In genomic region chr4:131821161-131821731, GRCm38 (mm10) we compare ENCODE assay signal across 11 mouse cellular contexts. TPM values are rescaled to one million over a fixed set of nuclear protein-coding genes. Genes with fewer than 3 reads are reported as not detected.
DNase-seq lines count a peak whose midpoint lies in the region; ATAC-seq and TF ChIP-seq lines count a peak whose summit lies in the region.
"Had no signal": no experiment of that assay in that cellular context is flagged by ENCODE, and none has a peak within 500 bp of the region (broad histone marks: within the 10 kb centered on the region; RNA-seq: fewer than 3 reads in every experiment).

No protein-coding gene starts in this region.

- H3K9ac ChIP-seq in stomach, postnatal 0 days (ENCODE audit: low read length) = no peak overlapping the region
- H3K9ac ChIP-seq: limb, embryonic 13.5 days had no signal

- peak overlapping the region; percentile 76 for H3K27ac ChIP-seq in midbrain, embryonic 10.5 days (replicated peaks)
- no peak overlapping the region for H3K27ac ChIP-seq in stomach, postnatal 0 days (replicated peaks)
- H3K27ac ChIP-seq: limb, embryonic 13.5 days had no signal

- peak; percentile 37 for DNase-seq in left cerebral cortex, adult 11 months (ENCODE audit: low spot score)
- DNase-seq in left cerebral cortex, postnatal 4 days = no peak
- peak; percentile 63 for DNase-seq in midbrain, embryonic 10.5 days (ENCODE audit: low spot score)
- no peak for DNase-seq in stomach, postnatal 0 days (ENCODE audit: low spot score)
- no peak for DNase-seq in urinary bladder, adult 18-20 months (ENCODE audit: low spot score in 2 of 2)
- DNase-seq in urinary bladder, postnatal 36 days (ENCODE audit: low spot score in 2 of 2) = no peak
- DNase-seq: lung, postnatal 4 days had no signal

- H3K4me1 ChIP-seq in midbrain, embryonic 10.5 days = peaks cover 43% of the 10 kb centered on the region
- H3K4me1 ChIP-seq in stomach, postnatal 0 days (replicated peaks; ENCODE audit: control insufficient read depth, insufficient read depth) = no peaks in the 10 kb centered on the region

- no peaks in the 10 kb centered on the region for H3K9me3 ChIP-seq in midbrain, embryonic 10.5 days (replicated peaks)
- H3K9me3 ChIP-seq in stomach, postnatal 0 days (ENCODE audit: control insufficient read depth, low read length) = no peaks in the 10 kb centered on the region
- H3K9me3 ChIP-seq: limb, embryonic 13.5 days had no signal

- peak; percentile 92 for ATAC-seq in frontal cortex, adult (ENCODE audit: low TSS enrichment)
- peak; percentile 8; the same call in 1 of the 2 replicates for ATAC-seq in stomach, postnatal 0 days (ENCODE audit: low FRiP score, low TSS enrichment)
- no peak for ATAC-seq in cerebellum, adult (ENCODE audit: insufficient number of reproducible peaks, low FRiP score, low TSS enrichment)

- WGBS in midbrain, embryonic 10.5 days = 21% methylated on average over 16 of the region's 16 CpGs
- 31% methylated on average over 16 of the region's 16 CpGs for WGBS in stomach, postnatal 0 days

- no peak overlapping the region for H3K4me2 ChIP-seq in stomach, postnatal 0 days (replicated peaks; ENCODE audit: low read depth)
- H3K4me2 ChIP-seq: limb, embryonic 13.5 days had no signal

- TF ChIP-seq CTCF in stomach, postnatal 0 days (IDR thresholded peaks at IDR 0.05; ENCODE audit: low read depth) = no peak

- peaks cover 46% of the 10 kb centered on the region for H3K27me3 ChIP-seq in midbrain, embryonic 10.5 days (ENCODE audit: low read depth, poor library complexity, severe bottlenecking)
- no peaks in the 10 kb centered on the region for H3K27me3 ChIP-seq in stomach, postnatal 0 days (ENCODE audit: control insufficient read depth, insufficient read depth, low read length)

- intact Hi-C loops in left cerebral cortex, postnatal 4 days (cut with DNase I) = no loop called here

- peak overlapping the region; percentile 30 for H3K4me3 ChIP-seq in midbrain, embryonic 10.5 days
- H3K4me3 ChIP-seq in stomach, postnatal 0 days (ENCODE audit: low read depth, low read length) = no peak overlapping the region
- H3K4me3 ChIP-seq: erythroblast, embryonic 14.5 days; limb, embryonic 13.5 days had no signal

- peaks cover 13% of the 10 kb centered on the region; the same call in 1 of the 2 replicates for H3K36me3 ChIP-seq in midbrain, embryonic 10.5 days
- H3K36me3 ChIP-seq in stomach, postnatal 0 days (ENCODE audit: control insufficient read depth, insufficient read depth, low read length) = no peaks in the 10 kb centered on the region

- TF ChIP-seq EP300 in stomach, postnatal 0 days (optimal IDR thresholded peaks at IDR 0.05) = no peak

RNA-seq across cellular contexts. Expression of gene Ptpru, which starts 16.8 kb away (rescaled TPM):
- total RNA-seq in left cerebral cortex, postnatal 4 days (2021) = 10 to 100 TPM; 44.0 to 54.1 TPM
- 12.4 and 16.8 TPM in 2 replicates for polyA plus RNA-seq in midbrain, embryonic 10.5 days (2016; fragmentation: Nextera tagmentation; extraction: Ambion mirVana)
- 3.1 and 3.9 TPM in 2 replicates for polyA plus RNA-seq in stomach, postnatal 0 days (2015; fragmentation: Nextera tagmentation; extraction: Ambion mirVana)

RNA-seq across cellular contexts. Expression of gene Mecr, which starts 22.0 kb away (rescaled TPM):
- total RNA-seq in left cerebral cortex, postnatal 4 days (2021) = 10 to 100 TPM; 36.9 to 38.2 TPM
- polyA plus RNA-seq in midbrain, embryonic 10.5 days (2016; fragmentation: Nextera tagmentation; extraction: Ambion mirVana) = 51.7 and 58.0 TPM in 2 replicates
- polyA plus RNA-seq in stomach, postnatal 0 days (2015; fragmentation: Nextera tagmentation; extraction: Ambion mirVana) = 47.2 and 48.6 TPM in 2 replicates

RNA-seq across cellular contexts. Expression of gene Srsf4, which starts 52.2 kb away (rescaled TPM):
- total RNA-seq in left cerebral cortex, postnatal 4 days (2021) = 10 to 100 TPM; 87.7 to 90.4 TPM
- 147 and 157 TPM in 2 replicates for polyA plus RNA-seq in midbrain, embryonic 10.5 days (2016; fragmentation: Nextera tagmentation; extraction: Ambion mirVana)
- polyA plus RNA-seq in stomach, postnatal 0 days (2015; fragmentation: Nextera tagmentation; extraction: Ambion mirVana) = 36.5 and 38.3 TPM in 2 replicates

Comparison
In these comparisons a context has a peak if more than half of its experiments do, and no peak if none do; other contexts are left out.
1. DNase-seq: peak in left cerebral cortex, adult 11 months (single experiment) and midbrain, embryonic 10.5 days (single experiment); none in left cerebral cortex, postnatal 4 days (single experiment), stomach, postnatal 0 days (single experiment), urinary bladder, adult 18-20 months (0 of 2) and urinary bladder, postnatal 36 days (0 of 2).